Mouse (Mus musculus) hindbrain, embryonic 15.5 days (tissue): ENCODE data around the gene Neurod2. TPM values are rescaled to one million over a fixed set of nuclear protein-coding genes. Genes with fewer than 3 reads are reported as not detected.

Experiments
- polyA plus RNA-seq: library from polyadenylated mRNA; unstranded; fragments of >200 nt; fragmentation: Nextera tagmentation; extraction: Ambion mirVana; gene quantifications from 2 replicates; pipeline ENCODE4 v1.2.1, GENCODE M21; 2015

The Neurod2 gene
- polyA plus RNA-seq, 1 experiment from 2014 or later = 28.6 TPM

Other genes with a start within 250 kb of the Neurod2 start
- 23.9 and 27.5 TPM in 2 replicates for gene Fbxl20, start 179.2 kb downstream of the Neurod2 start, polyA plus RNA-seq
- gene Med1, start 136.4 kb downstream of the Neurod2 start, polyA plus RNA-seq = 55.3 and 56.0 TPM in 2 replicates
- 8.4 and 8.9 TPM in 2 replicates for gene Cdk12, start 126.6 kb downstream of the Neurod2 start, polyA plus RNA-seq
- 6.1 and 6.9 TPM in 2 replicates for gene Ppp1r1b, start 18.8 kb upstream of the Neurod2 start, polyA plus RNA-seq
- 36.5 and 40.3 TPM in 2 replicates for gene Stard3, start 28.7 kb upstream of the Neurod2 start, polyA plus RNA-seq
- gene Tcap, start 54.2 kb upstream of the Neurod2 start, polyA plus RNA-seq = 0.39 TPM in 1 of 2 replicates, not detected in the other
- 3.7 and 4.0 TPM in 2 replicates for gene Pnmt, start 56.8 kb upstream of the Neurod2 start, polyA plus RNA-seq
- gene Pgap3, start 70.8 kb upstream of the Neurod2 start, polyA plus RNA-seq = 7.4 and 9.6 TPM in 2 replicates
- gene Erbb2, start 82.8 kb upstream of the Neurod2 start, polyA plus RNA-seq = 8.9 and 9.0 TPM in 2 replicates
- 246 and 250 TPM in 2 replicates for gene Mien1, start 109.3 kb upstream of the Neurod2 start, polyA plus RNA-seq
- gene Grb7, start 116.7 kb upstream of the Neurod2 start, polyA plus RNA-seq = 1.1 and 1.3 TPM in 2 replicates
- gene Ikzf3, start 216.4 kb upstream of the Neurod2 start, polyA plus RNA-seq = 0.29 TPM in 1 of 2 replicates, not detected in the other
- 0.13 and 0.25 TPM in 2 replicates for gene Zpbp2, start 221.4 kb upstream of the Neurod2 start, polyA plus RNA-seq